Mouse (Mus musculus) stomach, postnatal 0 days (tissue): ENCODE measurements at regions not wholly inside any gene's neighbourhood (a gene's known extent, or its start where the extent isn't known, plus 50 kb on each side); places are given as distances from the start of the nearest gene placed in this dataset.

ENCODE experiments used
- CTCF ChIP-seq: IDR thresholded peaks from 2 replicates; pipeline ENCODE4 v1.5.1; 2016; ENCODE audit warnings: antibody characterized with exemption, low read depth, mild to moderate bottlenecking, moderate library complexity
- EP300 ChIP-seq: optimal IDR thresholded peaks from 2 replicates; pipeline ENCODE3; 2016; ENCODE audit warnings: antibody characterized with exemption

DNA sequence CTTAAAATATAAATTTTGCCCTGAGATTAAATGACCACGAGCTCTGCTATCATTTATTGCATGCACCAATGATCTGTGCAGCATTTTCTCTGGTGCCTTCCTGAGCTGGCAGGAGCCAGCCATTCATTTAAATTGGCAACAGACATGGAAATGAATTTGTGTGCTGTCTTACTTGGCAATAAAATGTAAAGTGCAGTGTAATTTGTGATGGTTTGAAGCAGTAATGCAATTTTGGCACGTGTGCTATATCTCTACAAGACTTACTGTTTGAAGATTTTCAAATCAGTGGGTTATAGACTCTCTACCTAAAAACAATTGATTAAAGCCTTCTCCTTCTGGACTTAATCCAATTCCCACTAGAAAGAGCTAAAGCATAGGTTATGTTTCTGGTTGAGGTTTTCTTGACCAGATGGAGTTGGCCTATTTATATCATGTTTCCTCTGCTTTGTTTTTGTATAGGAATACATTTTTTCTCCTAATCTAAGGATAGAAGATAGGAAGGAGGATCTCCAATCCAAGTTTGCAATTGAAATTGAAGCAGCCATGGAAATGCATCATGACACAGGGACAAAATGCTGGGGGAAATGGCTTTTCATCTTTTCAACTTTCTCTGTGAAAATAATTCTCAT is 557.6 kb downstream of the Hace1 start:
- TF ChIP-seq CTCF (no peak), EP300 (no peak)
